Mouse (Mus musculus) frontal cortex, adult 2 months (tissue): Measurements from ENCODE around the gene Nfkbil1. TPM values are rescaled to one million over a fixed set of nuclear protein-coding genes. Genes with fewer than 3 reads are reported as not detected.

ENCODE experiments used
- DNase-seq, 2 experiments: peaks; one replicate each; pipeline ENCODE4 v3.0.0; 2022; ENCODE audit warnings: low spot score in 1 of 2; ENCODE audit errors: extremely low spot score in 1 of 2
- polyA plus RNA-seq: library from polyadenylated mRNA; depleted of rRNA; stranded (reverse); fragments of >200 nt; gene quantifications from 2 replicates; pipeline ENCODE4 v1.2.3, GENCODE M21; 2012; rRNA removed

The Nfkbil1 gene
- polyA plus RNA-seq, result 13.7 and 15.1 TPM in 2 replicates

- DNase-seq, result peak; percentile 91 to 95
These were observed at the start of gene Nfkbil1 for GRCm38 (mm10) chr17:35235614-35236389. Nfkbil1 (minus strand) TSS chr17:35235792.

GRCm38 (mm10) chr17:35280276-35280675 lies 44.7 kb upstream of the Nfkbil1 start:
- DNase-seq, result no peak

- no peak for DNase-seq
These were observed 43.5 kb upstream of the Nfkbil1 start for GRCm38 (mm10) chr17:35278957-35279688.

GRCm38 (mm10) chr17:35278049-35278448 lies 42.5 kb upstream of the Nfkbil1 start:
- DNase-seq, result no peak

- DNase-seq, result no peak
These were observed 40.8 kb upstream of the Nfkbil1 start for GRCm38 (mm10) chr17:35276304-35276864.

GRCm38 (mm10) chr17:35274770-35275169 lies 39.2 kb upstream of the Nfkbil1 start:
- peak in 1 of 2 experiments; percentile 93 for DNase-seq

- DNase-seq, result no peak
These were observed 36.7 kb upstream of the Nfkbil1 start for GRCm38 (mm10) chr17:35272249-35272648.

GRCm38 (mm10) chr17:35269653-35270347 lies 34.2 kb upstream of the Nfkbil1 start:
- no peak for DNase-seq

- DNase-seq, result no peak
These were observed 32.0 kb upstream of the Nfkbil1 start for GRCm38 (mm10) chr17:35267399-35268086.

- no peak for DNase-seq
These were observed 27.9 kb upstream of the Nfkbil1 start for GRCm38 (mm10) chr17:35263523-35263883.

- peak; percentile 89 to 98 for DNase-seq
These were observed 27.3 kb upstream of the Nfkbil1 start, which contains the start of gene H2-D1 for GRCm38 (mm10) chr17:35262664-35263522. H2-D1 (plus strand) TSS chr17:35262730.

- DNase-seq, result no peak
These were observed 26.1 kb upstream of the Nfkbil1 start for GRCm38 (mm10) chr17:35261651-35262050.

- DNase-seq, result no peak
These were observed 24.0 kb upstream of the Nfkbil1 start for GRCm38 (mm10) chr17:35259621-35260020.

GRCm38 (mm10) chr17:35258492-35259478 lies 23.2 kb upstream of the Nfkbil1 start:
- no peak for DNase-seq

- DNase-seq, result peak; percentile 88 to 98
These were observed 22.4 kb upstream of the Nfkbil1 start for GRCm38 (mm10) chr17:35257824-35258491.

GRCm38 (mm10) chr17:35257378-35257777 lies 21.8 kb upstream of the Nfkbil1 start:
- no peak for DNase-seq

- no peak for DNase-seq
These were observed 20.1 kb upstream of the Nfkbil1 start for GRCm38 (mm10) chr17:35255704-35256103.

GRCm38 (mm10) chr17:35255301-35255700 lies 19.7 kb upstream of the Nfkbil1 start:
- no peak for DNase-seq
